Mouse (Mus musculus): ENCODE data around the gene Hist1h2ab. TPM values are rescaled to one million over a fixed set of nuclear protein-coding genes. Genes with fewer than 3 reads are reported as not detected.
"Not testable (repeated sequence)": the region's sequence is repeated elsewhere in the genome, so short reads cannot be mapped to it uniquely, and the experiment has no call there.

The Hist1h2ab gene
- total and polyA plus RNA-seq, 2 experiments from 2014 or later: 4.4 to 340 TPM

GRCm38 (mm10) chr13:23760240-23760971 lies 9.5 kb downstream of the Hist1h2ab start:
- peaks cover 17% of the 10 kb centered on the region for H3K4me1 ChIP-seq (ENCODE audit: insufficient read depth)
- peak; percentile 56 for DNase-seq
- H3K36me3 ChIP-seq (ENCODE audit: insufficient read depth): no peaks in the 10 kb centered on the region
- ATAC-seq: peak; percentile 28
- H3K27me3 ChIP-seq (ENCODE audit: insufficient read depth, low read length): no peaks in the 10 kb centered on the region
- H3K4me3 ChIP-seq (ENCODE audit: low read depth, low read length): peak overlapping the region; percentile 52
- H3K9me3 ChIP-seq (ENCODE audit: low read length): no peaks in the 10 kb centered on the region
- H3K4me2 ChIP-seq (ENCODE audit: low read depth): peak overlapping the region; percentile 77
- 2% methylated on average over 19 of the region's 27 CpGs for WGBS
- peak overlapping the region; percentile 57 for H3K9ac ChIP-seq
- TF ChIP-seq CTCF (IDR thresholded peaks at IDR 0.05; ENCODE audit: low read depth): peak; percentile 47
- H3K27ac ChIP-seq (ENCODE audit: low read depth, low read length): peak overlapping the region; percentile 83

GRCm38 (mm10) chr13:23760972-23761864 lies 10.3 kb downstream of the Hist1h2ab start, which contains the start of gene Hist1h4a:
TSS of gene Hist1h4a (minus strand) at chr13:23761230.
- Histone ChIP-seq H3K4me1 (ENCODE audit: insufficient read depth) (peaks cover 17% of the 10 kb centered on the region), H3K9ac (peak within 1 kb of the TSS; percentile 57), H3K36me3 (ENCODE audit: insufficient read depth) (no peaks in the 10 kb centered on the region), H3K4me3 (ENCODE audit: low read depth, low read length) (peak within 1 kb of the TSS; percentile 52), H3K27ac (ENCODE audit: low read depth, low read length) (peak within 1 kb of the TSS; percentile 83), H3K4me2 (ENCODE audit: low read depth) (peak within 1 kb of the TSS; percentile 77), H3K27me3 (ENCODE audit: insufficient read depth, low read length) (no peaks in the 10 kb centered on the region), H3K9me3 (ENCODE audit: low read length) (no peaks in the 10 kb centered on the region)
- DNase-seq: peak; percentile 100
- peak; percentile 74 for ATAC-seq
- no peak for TF ChIP-seq CTCF (IDR thresholded peaks at IDR 0.05; ENCODE audit: low read depth)
- WGBS: under 1% methylated on average over 61 of the region's 72 CpGs

- WGBS: 2% methylated on average over 24 of the region's 52 CpGs
- H3K4me2 ChIP-seq (ENCODE audit: low read depth): peak within 1 kb of the TSS; percentile 77
- ATAC-seq (peak; percentile 69), DNase-seq (peak; percentile 89)
- not testable (repeated sequence) for H3K27me3 ChIP-seq (ENCODE audit: insufficient read depth, low read length); H3K9me3 ChIP-seq (ENCODE audit: low read length); H3K36me3 ChIP-seq (ENCODE audit: insufficient read depth)
- H3K9ac ChIP-seq: peak within 1 kb of the TSS; percentile 66
- peak within 1 kb of the TSS; percentile 52 for H3K4me3 ChIP-seq (ENCODE audit: low read depth, low read length)
- H3K27ac ChIP-seq (ENCODE audit: low read depth, low read length): peak within 1 kb of the TSS; percentile 91
- H3K4me1 ChIP-seq (ENCODE audit: insufficient read depth): peaks cover 17% of the 10 kb centered on the region
Observed at GRCm38 (mm10) chr13:23761871-23762821, 11.2 kb downstream of the Hist1h2ab start, which contains the start of gene Hist1h3a. TSS of gene Hist1h3a (minus strand) at chr13:23762386.

GRCm38 (mm10) chr13:23763242-23763585 lies 12.3 kb downstream of the Hist1h2ab start:
- DNase-seq: no peak

GRCm38 (mm10) chr13:23763586-23764323 lies 12.8 kb downstream of the Hist1h2ab start, which contains the start of gene Hist1h1a:
TSS of gene Hist1h1a (plus strand) at chr13:23763666.
- Histone ChIP-seq H3K9me3 (ENCODE audit: low read length) (no peaks in the 10 kb centered on the region), H3K27me3 (ENCODE audit: insufficient read depth, low read length) (no peaks in the 10 kb centered on the region), H3K36me3 (ENCODE audit: insufficient read depth) (no peaks in the 10 kb centered on the region), H3K4me2 (ENCODE audit: low read depth) (peak within 1 kb of the TSS; percentile 77), H3K4me1 (ENCODE audit: insufficient read depth) (peaks cover 17% of the 10 kb centered on the region), H3K9ac (peak within 1 kb of the TSS; percentile 66), H3K4me3 (ENCODE audit: low read depth, low read length) (peak within 1 kb of the TSS; percentile 52), H3K27ac (ENCODE audit: low read depth, low read length) (peak within 1 kb of the TSS; percentile 91)
- TF ChIP-seq CTCF (IDR thresholded peaks at IDR 0.05; ENCODE audit: low read depth): no peak
- ATAC-seq (peak; percentile 73), DNase-seq (peak; percentile 95)
- 4% methylated on average over 34 of the region's 34 CpGs for WGBS

More at GRCm38 (mm10) chr13:23763242-23763585, 12.3 kb downstream of the Hist1h2ab start:
- Histone ChIP-seq H3K4me1 (ENCODE audit: insufficient read depth) (peaks cover 17% of the 10 kb centered on the region), H3K27me3 (ENCODE audit: insufficient read depth, low read length) (no peaks in the 10 kb centered on the region), H3K4me2 (ENCODE audit: low read depth) (peak overlapping the region; percentile 77), H3K9ac (peak overlapping the region; percentile 66), H3K4me3 (ENCODE audit: low read depth, low read length) (peak overlapping the region; percentile 52), H3K9me3 (ENCODE audit: low read length) (no peaks in the 10 kb centered on the region), H3K36me3 (ENCODE audit: insufficient read depth) (no peaks in the 10 kb centered on the region), H3K27ac (ENCODE audit: low read depth, low read length) (peak overlapping the region; percentile 91)
- no peak for TF ChIP-seq CTCF (IDR thresholded peaks at IDR 0.05; ENCODE audit: low read depth)
- no peak for ATAC-seq
- WGBS: under 1% methylated on average over 10 of the region's 10 CpGs
